Mouse (Mus musculus) layer of hippocampus, postnatal 25 days (tissue): ENCODE results near the gene Slc22a23. TPM values are rescaled to one million over a fixed set of nuclear protein-coding genes. Genes with fewer than 3 reads are reported as not detected.

ENCODE experiments used
- DNase-seq, 2 experiments: peaks; one replicate each; pipeline ENCODE4 v3.0.0; 2022; ENCODE audit warnings: mixed read lengths in 2 of 2, low spot score in 1 of 2; ENCODE audit errors: extremely low spot score in 1 of 2
- total RNA-seq, 2 experiments: library from RNA; stranded (reverse); gene quantifications; 2 replicates each; pipeline ENCODE4 v1.2.3; 2021

Slc22a23 gene
- total RNA-seq, 2 experiments from 2014 or later, result 43.3 to 43.7 TPM

- DNase-seq, result no peak
Measured at GRCm38 (mm10) chr13:34304896-34305295, 40.1 kb downstream of the Slc22a23 start.

- DNase-seq, result no peak
Measured at GRCm38 (mm10) chr13:34303386-34304016, 41.5 kb downstream of the Slc22a23 start.

- no peak for DNase-seq
Measured at GRCm38 (mm10) chr13:34301585-34301984, 43.4 kb downstream of the Slc22a23 start.

GRCm38 (mm10) chr13:34299351-34300333 is 45.3 kb downstream of the Slc22a23 start:
- no peak for DNase-seq

- no peak for DNase-seq
Measured at GRCm38 (mm10) chr13:34298674-34299073, 46.3 kb downstream of the Slc22a23 start.

GRCm38 (mm10) chr13:34298061-34298460 is 46.9 kb downstream of the Slc22a23 start:
- no peak for DNase-seq

GRCm38 (mm10) chr13:34295787-34296435 is 49.1 kb downstream of the Slc22a23 start:
- DNase-seq, result no peak

GRCm38 (mm10) chr13:34294212-34294611 is 50.8 kb downstream of the Slc22a23 start:
- no peak for DNase-seq

GRCm38 (mm10) chr13:34292042-34292441 is 52.9 kb downstream of the Slc22a23 start:
- DNase-seq, result no peak

- DNase-seq, result no peak
Measured at GRCm38 (mm10) chr13:34290346-34290745, 54.6 kb downstream of the Slc22a23 start.

- DNase-seq, result no peak
Measured at GRCm38 (mm10) chr13:34289567-34289966, 55.4 kb downstream of the Slc22a23 start.

- no peak for DNase-seq
Measured at GRCm38 (mm10) chr13:34288129-34288528, 56.9 kb downstream of the Slc22a23 start.

- no peak for DNase-seq
Measured at GRCm38 (mm10) chr13:34287601-34288083, 57.3 kb downstream of the Slc22a23 start.

GRCm38 (mm10) chr13:34281360-34281759 is 63.6 kb downstream of the Slc22a23 start:
- no peak for DNase-seq

- DNase-seq, result no peak
Measured at GRCm38 (mm10) chr13:34278759-34279270, 66.2 kb downstream of the Slc22a23 start.

GRCm38 (mm10) chr13:34278288-34278701 is 66.7 kb downstream of the Slc22a23 start:
- DNase-seq, result no peak

GRCm38 (mm10) chr13:34277611-34278010 is 67.4 kb downstream of the Slc22a23 start:
- DNase-seq, result no peak

GRCm38 (mm10) chr13:34277001-34277400 is 68.0 kb downstream of the Slc22a23 start:
- DNase-seq, result no peak

GRCm38 (mm10) chr13:34274890-34275289 is 70.1 kb downstream of the Slc22a23 start:
- no peak for DNase-seq

- no peak for DNase-seq
Measured at GRCm38 (mm10) chr13:34274417-34274816, 70.6 kb downstream of the Slc22a23 start.
